Mouse (Mus musculus) embryonic fibroblast, embryonic 13.5 days (primary cell): ENCODE measurements around the gene Mrpl34. TPM values are rescaled to one million over a fixed set of nuclear protein-coding genes. Genes with fewer than 3 reads are reported as not detected.
A peak's percentile ranks its signal among the peaks of the same experiment; 100 is the strongest.

Experiments used
- H3K27ac ChIP-seq: 2 replicates; pipeline ENCODE4 v1.5.1; 2012; ENCODE audit warnings: low read length, control low read depth, inconsistent platforms; ENCODE audit not compliant: insufficient read depth
- H3K4me1 ChIP-seq: 2 replicates; pipeline ENCODE4 v1.6.1; 2011; ENCODE audit warnings: low read length; ENCODE audit not compliant: control insufficient read depth, insufficient read depth
- H3K4me3 ChIP-seq: 2 replicates; pipeline ENCODE4 v1.5.1; 2011; ENCODE audit warnings: mild to moderate bottlenecking, control low read depth, low read length; ENCODE audit not compliant: insufficient read depth
- CTCF ChIP-seq: IDR thresholded peaks from 2 replicates; pipeline ENCODE4 v1.5.1; 2011; ENCODE audit warnings: mild to moderate bottlenecking, control low read depth, low read length, moderate library complexity, borderline replicate concordance; ENCODE audit not compliant: insufficient read depth
- POLR2A ChIP-seq: IDR thresholded peaks from 2 replicates; pipeline ENCODE4 v1.6.1; 2011; ENCODE audit warnings: low read depth, mild to moderate bottlenecking, control low read depth, low read length, moderate library complexity
- polyA plus RNA-seq: library from polyadenylated mRNA; stranded (reverse); fragments of >200 nt; gene quantifications from 2 replicates; pipeline ENCODE4 v1.2.4, GENCODE M21; 2011; ENCODE audit warnings: low read depth; ENCODE audit not compliant: missing spikeins, insufficient read length

The Mrpl34 gene
- polyA plus RNA-seq, 1 experiment, result 36.9 TPM

DNA sequence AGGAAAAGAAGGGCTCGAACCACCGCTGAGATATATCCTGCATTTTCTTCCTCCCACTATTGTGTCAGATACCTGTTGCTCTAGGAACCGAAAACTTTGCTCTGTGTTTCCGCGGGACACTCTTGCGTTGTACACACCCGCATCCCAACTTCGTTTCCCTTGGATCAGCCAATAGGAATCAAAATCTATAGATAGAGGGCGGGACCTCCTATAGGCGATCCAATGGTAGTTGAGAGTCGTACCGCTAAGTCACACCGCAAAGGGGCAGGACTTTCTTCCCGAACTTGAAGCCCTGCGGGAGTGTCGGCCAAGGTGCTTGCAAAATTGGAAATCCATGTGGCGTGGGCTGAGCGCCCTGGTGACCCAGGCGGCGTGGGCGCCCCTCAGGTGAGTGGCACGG lies 23.7 kb downstream of the Mrpl34 start:
- Histone ChIP-seq H3K4me1 (peaks cover 5% of the 10 kb centered on the region), H3K4me3 (peak overlapping the region; percentile 74), H3K27ac (peak overlapping the region; percentile 96)
- TF ChIP-seq CTCF (no peak), POLR2A (peak; percentile 73)

DNA sequence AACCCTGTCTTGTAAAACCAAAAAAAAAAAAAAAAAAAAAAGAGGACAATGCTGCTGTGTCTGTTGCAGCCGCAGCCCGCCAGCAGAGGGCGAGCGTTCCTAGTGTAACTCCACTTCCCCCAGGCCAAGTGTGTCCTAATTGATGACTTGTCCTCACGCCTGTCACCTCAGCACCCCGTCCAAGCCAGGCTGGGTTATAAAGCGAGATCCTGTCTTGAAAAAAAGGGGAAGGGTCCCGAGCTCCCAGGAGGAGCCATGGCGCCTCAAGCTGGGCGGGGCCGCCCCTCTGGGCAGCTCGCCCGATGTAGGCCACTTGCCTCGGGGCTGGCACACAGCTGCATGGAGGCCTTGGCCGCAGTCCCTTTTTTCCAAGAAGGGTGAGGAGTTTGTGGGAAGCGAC lies 30.3 kb downstream of the Mrpl34 start:
- Histone ChIP-seq H3K27ac (no peak overlapping the region; the same call in 1 of the 2 replicates), H3K4me1 (peaks cover 12% of the 10 kb centered on the region), H3K4me3 (no peak overlapping the region)
- peak; percentile 72; the same call in 1 of the 2 replicates for TF ChIP-seq CTCF
- no peak for TF ChIP-seq POLR2A

- no peak for TF ChIP-seq CTCF
- TF ChIP-seq POLR2A, result no peak
- Histone ChIP-seq H3K4me3 (no peak overlapping the region), H3K4me1 (peaks cover 12% of the 10 kb centered on the region), H3K27ac (peak overlapping the region; percentile 55)
These were observed 31.1 kb downstream of the Mrpl34 start for GRCm38 (mm10) chr8:71495811-71496210.

- no peak for TF ChIP-seq POLR2A
- TF ChIP-seq CTCF, result no peak
- Histone ChIP-seq H3K4me1 (peaks cover 12% of the 10 kb centered on the region), H3K27ac (peak overlapping the region; percentile 55), H3K4me3 (no peak overlapping the region)
These were observed 31.7 kb downstream of the Mrpl34 start for GRCm38 (mm10) chr8:71496481-71496880.

DNA sequence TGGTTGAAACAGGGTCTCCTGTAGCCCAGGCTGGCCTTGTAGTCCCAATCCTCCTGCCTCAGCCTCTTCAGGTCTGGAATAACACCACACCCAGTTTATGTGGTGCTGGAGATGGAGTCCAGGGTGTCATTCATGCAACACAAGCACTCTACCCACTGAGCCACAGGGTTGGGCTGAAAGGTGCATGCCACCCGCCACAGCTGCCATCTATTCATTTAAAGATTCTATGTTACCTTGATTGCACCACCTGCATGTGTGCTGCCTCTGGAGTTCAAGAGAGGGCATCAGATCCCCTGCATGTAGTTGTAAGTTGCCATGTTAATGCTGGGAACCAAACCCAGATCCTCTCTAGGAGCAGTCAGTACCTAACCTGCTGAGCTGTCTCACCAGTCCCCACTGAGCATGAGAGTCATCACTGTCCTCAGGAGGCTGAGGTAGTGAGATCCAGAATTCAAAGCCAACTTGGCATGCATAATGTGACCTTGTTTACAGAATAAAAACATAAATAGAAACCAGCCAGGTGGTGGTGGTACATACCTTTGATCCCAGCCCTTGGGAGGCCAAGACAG lies 32.4 kb downstream of the Mrpl34 start:
- no peak overlapping the region for H3K27ac ChIP-seq
- TF ChIP-seq POLR2A (no peak), CTCF (no peak)
- no peak overlapping the region for H3K4me3 ChIP-seq
- H3K4me1 ChIP-seq, result peaks cover 12% of the 10 kb centered on the region

- Histone ChIP-seq H3K4me3 (no peak overlapping the region), H3K27ac (no peak overlapping the region), H3K4me1 (peaks cover 12% of the 10 kb centered on the region)
- TF ChIP-seq CTCF, result no peak
- TF ChIP-seq POLR2A, result 0 out of 2 replicates have a peak, but pooled peaks have one; percentile 13
These were observed 33.2 kb downstream of the Mrpl34 start for GRCm38 (mm10) chr8:71497881-71498501.

DNA sequence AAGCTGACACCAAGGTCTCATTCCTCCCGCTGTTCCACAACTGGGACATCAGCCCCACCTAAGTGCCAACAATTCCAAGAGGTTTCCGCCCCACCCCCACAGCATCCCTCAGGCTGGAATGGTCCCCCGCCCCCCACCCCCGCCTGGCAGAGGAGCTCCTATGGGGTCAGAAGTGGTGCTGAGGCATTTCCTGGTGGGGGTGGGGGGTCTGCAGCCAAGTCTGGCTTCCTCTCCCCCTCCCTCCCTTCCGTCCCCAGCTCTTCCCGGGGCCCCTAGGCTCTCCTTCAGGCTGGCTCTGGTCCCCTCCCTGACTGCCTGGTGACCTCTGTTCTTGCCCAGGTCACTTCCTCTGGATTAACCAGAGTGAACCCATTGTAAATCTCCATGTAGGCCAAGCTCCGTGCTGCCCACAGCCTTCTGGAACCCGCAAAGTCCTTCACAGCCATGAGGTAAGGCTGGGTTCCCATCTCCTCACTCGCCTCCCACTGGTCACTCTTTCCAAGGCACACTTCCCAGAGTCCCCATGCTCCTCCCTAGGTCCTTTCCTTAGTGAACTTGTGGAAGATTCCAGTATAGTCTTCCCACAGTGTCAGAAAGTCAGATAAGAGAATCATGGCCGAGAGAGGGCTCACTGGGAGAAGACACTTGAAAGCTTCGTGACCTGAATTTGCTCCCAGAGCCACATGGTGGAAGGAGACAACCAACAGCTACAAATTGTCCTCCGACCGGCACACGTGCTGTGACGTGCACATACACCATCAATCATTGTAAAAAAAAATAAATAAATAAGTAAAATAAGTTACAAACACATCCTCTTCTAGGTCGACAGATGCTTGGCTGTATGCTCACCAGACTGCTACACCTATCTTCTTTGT lies 34.3 kb downstream of the Mrpl34 start:
- H3K4me3 ChIP-seq, result no peak overlapping the region
- H3K4me1 ChIP-seq, result peaks cover 12% of the 10 kb centered on the region
- H3K27ac ChIP-seq, result no peak overlapping the region
- TF ChIP-seq CTCF (no peak), POLR2A (no peak)

DNA sequence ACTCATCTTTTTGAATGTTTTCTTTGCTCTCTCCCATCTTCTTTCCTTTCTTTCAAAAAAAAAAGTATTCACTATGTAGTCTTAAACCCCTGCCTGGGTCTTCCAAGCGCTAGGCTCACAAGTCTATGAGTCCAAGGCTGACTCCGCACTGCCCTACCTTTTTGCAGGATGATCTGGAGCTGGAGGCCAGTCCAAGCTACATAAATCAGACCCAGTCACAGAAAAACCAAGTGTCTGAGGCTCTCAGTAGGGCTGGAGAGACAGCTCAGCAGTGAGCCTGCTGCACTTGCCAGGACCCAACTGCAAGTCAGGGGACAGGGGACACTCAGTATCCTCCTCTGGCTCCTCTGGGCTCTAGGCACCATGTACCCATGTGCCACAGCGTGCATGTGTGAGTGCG lies 39.6 kb downstream of the Mrpl34 start:
- Histone ChIP-seq H3K4me1 (no peaks in the 10 kb centered on the region), H3K4me3 (no peak overlapping the region), H3K27ac (no peak overlapping the region)
- no peak for TF ChIP-seq POLR2A
- no peak for TF ChIP-seq CTCF

GRCm38 (mm10) chr8:71505326-71505725 lies 40.6 kb downstream of the Mrpl34 start:
- Histone ChIP-seq H3K27ac (no peak overlapping the region), H3K4me1 (peaks cover 4% of the 10 kb centered on the region), H3K4me3 (no peak overlapping the region)
- TF ChIP-seq POLR2A, result no peak
- TF ChIP-seq CTCF, result no peak

GRCm38 (mm10) chr8:71505979-71506378 lies 41.2 kb downstream of the Mrpl34 start:
- peaks cover 4% of the 10 kb centered on the region for H3K4me1 ChIP-seq
- H3K27ac ChIP-seq, result no peak overlapping the region
- no peak overlapping the region for H3K4me3 ChIP-seq
- TF ChIP-seq POLR2A, result no peak
- no peak for TF ChIP-seq CTCF

GRCm38 (mm10) chr8:71507589-71508104 lies 42.9 kb downstream of the Mrpl34 start:
- TF ChIP-seq POLR2A, result no peak
- no peak for TF ChIP-seq CTCF
- H3K27ac ChIP-seq, result no peak overlapping the region
- H3K4me1 ChIP-seq, result peaks cover 4% of the 10 kb centered on the region
- peak overlapping the region; percentile 25 for H3K4me3 ChIP-seq
